Mouse (Mus musculus): ENCODE measurements around the gene Cdk11b. TPM values are rescaled to one million over a fixed set of nuclear protein-coding genes. Genes with fewer than 3 reads are reported as not detected.

Cdk11b gene
- total and polyA plus RNA-seq, 3 experiments: 15.6 to 82.0 (median 26.6) TPM

- in situ Hi-C loops (cut with MboI; ENCODE audit: low pct_ligation_motif_present, low pct_unique_long_range_greater_than_20kb, low sequenced_read_pairs): no loop called here
- DNase-seq (ENCODE audit: extremely low read depth): no peak
- Histone ChIP-seq H3K9ac (ENCODE audit: insufficient read depth, low read depth) (no peak overlapping the region), H3K79me2 (replicated peaks; ENCODE audit: control insufficient read depth, extremely low read depth, insufficient read depth, poor library complexity, severe bottlenecking) (no peaks in the 10 kb centered on the region; the same call in 1 of the 2 replicates), H3K4me2 (ENCODE audit: insufficient read depth, low read depth, poor library complexity, severe bottlenecking) (no peak overlapping the region), H3K36me3 (replicated peaks in 1 of 2; ENCODE audit: control insufficient read depth in 1 of 2, insufficient read depth in 1 of 2, low read length in 1 of 2) (peaks cover 50 to 81% of the 10 kb centered on the region in 2 experiments), H3K27me3 (replicated peaks) (no peaks in the 10 kb centered on the region), H3K9me3 (replicated peaks; ENCODE audit: low read length) (no peaks in the 10 kb centered on the region), H3K27ac (ENCODE audit: insufficient read depth, low read depth) (no peak overlapping the region), H3K4me1 (ENCODE audit: control insufficient read depth in 1 of 2, insufficient read depth in 2 of 2) (peaks cover 0 to 22% of the 10 kb centered on the region in 2 experiments; a peak in 2 of 4 replicates), H3K4me3 (replicated peaks in 1 of 3; ENCODE audit: low read depth in 2 of 3, low read length in 2 of 3, poor library complexity in 1 of 3) (no peak overlapping the region)
- dilution Hi-C loops (cut with MboI; ENCODE audit: extremely low pct_ligation_motif_present, extremely low pct_unique_long_range_greater_than_20kb, low sequenced_read_pairs): no loop called here
- TF ChIP-seq ZC3H11A (IDR thresholded peaks at IDR 0.05; ENCODE audit: low read depth, low read length) (no peak), RCOR1 (conservative IDR thresholded peaks at IDR 0.05; ENCODE audit: low read depth, low read length) (no peak), JUN (IDR thresholded peaks at IDR 0.05; ENCODE audit: insufficient read depth, low read depth, low read length) (no peak), E2F4 (IDR thresholded peaks at IDR 0.05; ENCODE audit: insufficient replicate concordance, low read depth, low read length) (no peak), MEF2A (IDR thresholded peaks at IDR 0.05; ENCODE audit: borderline replicate concordance, low read depth, low read length) (no peak), ETS1 (conservative IDR thresholded peaks at IDR 0.05; ENCODE audit: low read depth, low read length) (no peak), SIN3A (IDR thresholded peaks at IDR 0.05; ENCODE audit: low read length) (no peak)
These were observed 12.8 kb upstream of the Cdk11b start for GRCm38 (mm10) chr4:155611860-155612259.

GRCm38 (mm10) chr4:155613264-155613663, 11.4 kb upstream of the Cdk11b start:
- TF ChIP-seq PAX5 (IDR thresholded peaks at IDR 0.05; ENCODE audit: low read length) (no peak), RCOR1 (conservative IDR thresholded peaks at IDR 0.05; ENCODE audit: low read depth, low read length) (no peak), ZKSCAN1 (IDR thresholded peaks at IDR 0.05; ENCODE audit: borderline replicate concordance, low read depth, low read length) (no peak), JUND (conservative IDR thresholded peaks at IDR 0.05; ENCODE audit: low read depth, low read length) (no peak), POLR2A (IDR thresholded peaks at IDR 0.05; ENCODE audit: low read depth, low read length) (no peak), TCF12 (IDR thresholded peaks at IDR 0.05; ENCODE audit: low read depth, low read length) (no peak), ETS1 (conservative IDR thresholded peaks at IDR 0.05; ENCODE audit: low read depth, low read length) (no peak), GABPA (IDR thresholded peaks at IDR 0.05; ENCODE audit: insufficient replicate concordance, low read depth, low read length) (no peak), IRF4 (IDR thresholded peaks at IDR 0.05; ENCODE audit: low read depth, low read length) (no peak), CTCF (conservative IDR thresholded peaks at IDR 0.05 in 1 of 2, IDR thresholded peaks at IDR 0.05 in 1 of 2; ENCODE audit: low read depth in 2 of 2, low read length in 2 of 2) (no peak), NRF1 (IDR thresholded peaks at IDR 0.05; ENCODE audit: low read depth, low read length) (no peak), ELF1 (IDR thresholded peaks at IDR 0.05; ENCODE audit: low read depth, low read length) (no peak), USF1 (IDR thresholded peaks at IDR 0.05; ENCODE audit: low read depth, low read length) (no peak), JUN (IDR thresholded peaks at IDR 0.05; ENCODE audit: insufficient read depth, low read depth, low read length) (no peak), MAX (IDR thresholded peaks at IDR 0.05; ENCODE audit: low read length) (no peak), HCFC1 (IDR thresholded peaks at IDR 0.05; ENCODE audit: low read depth, low read length) (no peak), USF2 (conservative IDR thresholded peaks at IDR 0.05; ENCODE audit: low read depth, low read length) (no peak), MAZ (IDR thresholded peaks at IDR 0.05; ENCODE audit: low read depth, low read length) (no peak)
- peaks cover 0 to 19% of the 10 kb centered on the region in 2 experiments; a peak in 2 of 4 replicates for H3K4me1 ChIP-seq (ENCODE audit: control insufficient read depth in 1 of 2, insufficient read depth in 2 of 2)
- no peaks in the 10 kb centered on the region for H3K9me3 ChIP-seq (replicated peaks; ENCODE audit: low read length)
- H3K9ac ChIP-seq (ENCODE audit: insufficient read depth, low read depth): no peak overlapping the region
- H3K79me2 ChIP-seq (replicated peaks; ENCODE audit: control insufficient read depth, extremely low read depth, insufficient read depth, poor library complexity, severe bottlenecking): no peaks in the 10 kb centered on the region
- no peak for DNase-seq (ENCODE audit: extremely low read depth)
- no peaks in the 10 kb centered on the region for H3K27me3 ChIP-seq (replicated peaks)
- no peak overlapping the region for H3K27ac ChIP-seq (ENCODE audit: insufficient read depth, low read depth)
- peaks cover 63 to 85% of the 10 kb centered on the region in 2 experiments for H3K36me3 ChIP-seq (replicated peaks in 1 of 2; ENCODE audit: control insufficient read depth in 1 of 2, insufficient read depth in 1 of 2, low read length in 1 of 2)
- H3K4me3 ChIP-seq (replicated peaks in 1 of 3; ENCODE audit: low read depth in 2 of 3, low read length in 2 of 3, poor library complexity in 1 of 3): no peak overlapping the region
- in situ Hi-C loops (cut with MboI; ENCODE audit: low pct_ligation_motif_present, low pct_unique_long_range_greater_than_20kb, low sequenced_read_pairs) (no loop called here), dilution Hi-C loops (cut with MboI; ENCODE audit: extremely low pct_ligation_motif_present, extremely low pct_unique_long_range_greater_than_20kb, low sequenced_read_pairs) (no loop called here)
- H3K4me2 ChIP-seq (ENCODE audit: insufficient read depth, low read depth, poor library complexity, severe bottlenecking): no peak overlapping the region

All from CH12.LX (cell line).